Mouse (Mus musculus) left cerebral cortex, postnatal 25 days (tissue): Measurements from ENCODE around the gene Tcaf3. TPM values are rescaled to one million over a fixed set of nuclear protein-coding genes. Genes with fewer than 3 reads are reported as not detected.

Experiments used
- DNase-seq, 2 experiments: peaks; one replicate each; pipeline ENCODE4 v3.0.0; 2022; ENCODE audit warnings: low spot score in 2 of 2, mixed read lengths in 1 of 2
- intact Hi-C: fragments of 180-260 bp; cut with DNase I; formaldehyde crosslinking; loops from one replicate; pipeline ENCODE4 v1.15.1; 2025
- total RNA-seq, 2 experiments: library from RNA; stranded (reverse); gene quantifications; 2 replicates each; pipeline ENCODE4 v1.2.3; 2021

Gene Tcaf3
- total RNA-seq, 2 experiments from 2014 or later: not detected

- intact Hi-C loops: no loop called here
Measured at GRCm38 (mm10) chr6:42546180-42546579, 51.3 kb downstream of the Tcaf3 start.

GRCm38 (mm10) chr6:42545451-42545885 is 52.0 kb downstream of the Tcaf3 start:
- intact Hi-C loops: no loop called here
- DNase-seq: no peak

More at GRCm38 (mm10) chr6:42546180-42546579, 51.3 kb downstream of the Tcaf3 start:
- DNase-seq: no peak

- no peak for DNase-seq
- intact Hi-C loops: no loop called here
Measured at GRCm38 (mm10) chr6:42544846-42545245, 52.6 kb downstream of the Tcaf3 start.

- intact Hi-C loops: no loop called here
- peak in 1 of 2 experiments; percentile 11 for DNase-seq
Measured at GRCm38 (mm10) chr6:42542036-42543031, 55.2 kb downstream of the Tcaf3 start.

- intact Hi-C loops: no loop called here
- no peak for DNase-seq
Measured at GRCm38 (mm10) chr6:42540681-42541080, 56.8 kb downstream of the Tcaf3 start.

GRCm38 (mm10) chr6:42539711-42540110 is 57.8 kb downstream of the Tcaf3 start:
- DNase-seq: no peak
- intact Hi-C loops: no loop called here

Other genes starting within 250 kb of the Tcaf3 start
- gene Zyx, start 248.1 kb downstream of the Tcaf3 start, total RNA-seq: 10 to 100 TPM; 51.4 to 53.4 TPM
- under 1 TPM; 0.21 to 0.27 TPM for gene Epha1, start 224.4 kb downstream of the Tcaf3 start, total RNA-seq
- not detected for gene Tas2r143, start 197.5 kb downstream of the Tcaf3 start, total RNA-seq
- not detected for gene Tas2r135, start 192.3 kb downstream of the Tcaf3 start, total RNA-seq
- gene Tas2r126, start 163.2 kb downstream of the Tcaf3 start, total RNA-seq: under 1 TPM in 1 of 2 experiments, not detected in 1; 0.37 TPM
- not detected for gene Olfr458, start 132.5 kb downstream of the Tcaf3 start, total RNA-seq
- not detected for gene Olfr457, start 121.4 kb downstream of the Tcaf3 start, total RNA-seq
- gene Olfr456, start 110.5 kb downstream of the Tcaf3 start, total RNA-seq: not detected
- gene Olfr455, start 50.1 kb downstream of the Tcaf3 start, total RNA-seq: not detected
- under 1 TPM; 0.46 to 0.83 TPM for gene Tcaf2, start 47.6 kb upstream of the Tcaf3 start, total RNA-seq
- gene Tcaf1, start 112.4 kb upstream of the Tcaf3 start, total RNA-seq: 100 to 1,000 TPM; 235 to 236 TPM
- not detected for gene Olfr453, start 141.7 kb upstream of the Tcaf3 start, total RNA-seq
- gene Olfr38, start 158.7 kb upstream of the Tcaf3 start, total RNA-seq: not detected
- gene Olfr452, start 187.4 kb upstream of the Tcaf3 start, total RNA-seq: not detected
- not detected for gene Olfr450, start 214.2 kb upstream of the Tcaf3 start, total RNA-seq
- not detected for gene Olfr449, start 236.7 kb upstream of the Tcaf3 start, total RNA-seq